Mouse (Mus musculus) thymus, adult 2 months (tissue): ENCODE data around the gene Tenm2. TPM values are rescaled to one million over a fixed set of nuclear protein-coding genes. Genes with fewer than 3 reads are reported as not detected.

ENCODE experiments used
- DNase-seq: peaks from one replicate; pipeline ENCODE4 v3.0.0; 2021
- H3K27ac ChIP-seq: fragments of 200-500 bp; 2 replicates; pipeline ENCODE4 v1.5.1; 2012; ENCODE audit warnings: low read length, control low read depth; ENCODE audit not compliant: control insufficient read depth, insufficient read depth
- H3K27me3 ChIP-seq: fragments of 200-500 bp; 2 replicates; pipeline ENCODE4 v1.6.1; 2012; ENCODE audit warnings: mild to moderate bottlenecking, low read length, moderate library complexity, mixed read lengths; ENCODE audit not compliant: control insufficient read depth, insufficient read depth
- H3K36me3 ChIP-seq: fragments of 200-500 bp; 2 replicates; pipeline ENCODE4 v1.6.1; 2012; ENCODE audit warnings: mild to moderate bottlenecking, low read length, moderate library complexity; ENCODE audit not compliant: control insufficient read depth, insufficient read depth
- H3K4me1 ChIP-seq: fragments of 200-500 bp; replicated peaks from 2 replicates; pipeline ENCODE4 v1.6.1; 2012; ENCODE audit warnings: low read length; ENCODE audit not compliant: control insufficient read depth, insufficient read depth
- H3K4me3 ChIP-seq: fragments of 200-500 bp; 2 replicates; pipeline ENCODE4 v1.5.1; 2012; ENCODE audit warnings: mild to moderate bottlenecking, low read length, control low read depth, moderate library complexity; ENCODE audit not compliant: control insufficient read depth, insufficient read depth
- CTCF ChIP-seq: fragments of 200-500 bp; IDR thresholded peaks from 2 replicates; pipeline ENCODE4 v1.5.1; 2012; ENCODE audit warnings: mild to moderate bottlenecking, control low read depth, low read length, moderate library complexity, borderline replicate concordance; ENCODE audit not compliant: control insufficient read depth, poor library complexity, insufficient read depth; ENCODE audit errors: extremely low read depth
- POLR2A ChIP-seq: fragments of 200-500 bp; IDR thresholded peaks from 2 replicates; pipeline ENCODE4 v1.6.1; 2012; ENCODE audit warnings: mild to moderate bottlenecking, low read length, control low read depth, moderate library complexity; ENCODE audit not compliant: control insufficient read depth, poor library complexity, insufficient read depth; ENCODE audit errors: extremely low read depth
- WGBS: fragments of 180-500 bp; shearing (Covaris S2); methylation state at CpG from one replicate; pipeline ENCODE4 v1.1.7; 2018; 5-methylcytosine and 5-hydroxymethylcytosine counted together
- polyA plus RNA-seq: library from polyadenylated mRNA; depleted of rRNA; stranded (reverse); fragments of >200 nt; gene quantifications from 2 replicates; pipeline ENCODE4 v1.2.3, GENCODE M21; 2012

Gene Tenm2
- polyA plus RNA-seq, 1 experiment = 0.70 TPM

- Histone ChIP-seq H3K27ac (no peak overlapping the region), H3K27me3 (no peaks in the 10 kb centered on the region), H3K4me3 (no peak overlapping the region), H3K4me1 (no peaks in the 10 kb centered on the region), H3K36me3 (no peaks in the 10 kb centered on the region)
- no peak for TF ChIP-seq CTCF
- TF ChIP-seq POLR2A = no peak
- DNase-seq = no peak
- WGBS = 87% methylated on average over 4 of the region's 4 CpGs
Measured at GRCm38 (mm10) chr11:36832855-36833254, 402.9 kb downstream of the Tenm2 start.

GRCm38 (mm10) chr11:36831511-36831910, 404.3 kb downstream of the Tenm2 start:
- TF ChIP-seq POLR2A (no peak), CTCF (no peak)
- no peaks in the 10 kb centered on the region for H3K36me3 ChIP-seq
- 88% methylated on average over 11 of the region's 11 CpGs for WGBS
- DNase-seq = no peak
- H3K4me1 ChIP-seq = no peaks in the 10 kb centered on the region
- H3K27me3 ChIP-seq = no peaks in the 10 kb centered on the region
- H3K4me3 ChIP-seq = no peak overlapping the region
- H3K27ac ChIP-seq = no peak overlapping the region

GRCm38 (mm10) chr11:36824666-36825065, 411.1 kb downstream of the Tenm2 start:
- H3K4me3 ChIP-seq = no peak overlapping the region
- no peaks in the 10 kb centered on the region for H3K27me3 ChIP-seq
- DNase-seq = no peak
- no peaks in the 10 kb centered on the region for H3K36me3 ChIP-seq
- H3K4me1 ChIP-seq = no peaks in the 10 kb centered on the region
- 62% methylated on average over 7 of the region's 7 CpGs for WGBS
- no peak overlapping the region for H3K27ac ChIP-seq
- TF ChIP-seq POLR2A (no peak), CTCF (no peak)

- DNase-seq = no peak
- no peak overlapping the region for H3K27ac ChIP-seq
- H3K27me3 ChIP-seq = no peaks in the 10 kb centered on the region
- TF ChIP-seq POLR2A (no peak), CTCF (no peak)
- H3K4me3 ChIP-seq = no peak overlapping the region
- 62% methylated on average over 1 of the region's 1 CpGs for WGBS
- no peaks in the 10 kb centered on the region for H3K4me1 ChIP-seq
- no peaks in the 10 kb centered on the region for H3K36me3 ChIP-seq
Measured at GRCm38 (mm10) chr11:36804615-36805014, 431.1 kb downstream of the Tenm2 start.

- Histone ChIP-seq H3K4me3 (no peak overlapping the region), H3K36me3 (no peaks in the 10 kb centered on the region), H3K27ac (no peak overlapping the region), H3K4me1 (no peaks in the 10 kb centered on the region), H3K27me3 (no peaks in the 10 kb centered on the region)
- no peak for DNase-seq
- 59% methylated on average over 8 of the region's 8 CpGs for WGBS
- TF ChIP-seq POLR2A (no peak), CTCF (no peak)
Measured at GRCm38 (mm10) chr11:36802208-36802631, 433.5 kb downstream of the Tenm2 start.

- Histone ChIP-seq H3K4me3 (no peak overlapping the region), H3K27ac (no peak overlapping the region), H3K36me3 (no peaks in the 10 kb centered on the region), H3K27me3 (no peaks in the 10 kb centered on the region), H3K4me1 (no peaks in the 10 kb centered on the region)
- 93% methylated on average over 4 of the region's 4 CpGs for WGBS
- TF ChIP-seq POLR2A (no peak), CTCF (no peak)
- DNase-seq = no peak
Measured at GRCm38 (mm10) chr11:36801683-36802082, 434.1 kb downstream of the Tenm2 start.

GRCm38 (mm10) chr11:36799409-36799808, 436.4 kb downstream of the Tenm2 start:
- Histone ChIP-seq H3K36me3 (no peaks in the 10 kb centered on the region), H3K4me3 (no peak overlapping the region), H3K4me1 (no peaks in the 10 kb centered on the region), H3K27ac (no peak overlapping the region), H3K27me3 (no peaks in the 10 kb centered on the region)
- WGBS = 85% methylated on average over 8 of the region's 8 CpGs
- no peak for TF ChIP-seq POLR2A
- no peak for TF ChIP-seq CTCF
- no peak for DNase-seq
